Mouse (Mus musculus) cerebellum, adult 11-12 months (tissue): Measurements from ENCODE around the gene Siglece.

Experiments used
- DNase-seq: peaks from one replicate; pipeline ENCODE4 v3.0.0; 2022

Gene Siglece

GRCm38 (mm10) chr7:43625794-43626422 is 34.1 kb downstream of the Siglece start:
- no peak for DNase-seq

GRCm38 (mm10) chr7:43625065-43625464 is 34.9 kb downstream of the Siglece start:
- DNase-seq: no peak

GRCm38 (mm10) chr7:43623819-43624218 is 36.1 kb downstream of the Siglece start:
- DNase-seq: no peak

GRCm38 (mm10) chr7:43622927-43623326 is 37.0 kb downstream of the Siglece start:
- no peak for DNase-seq

GRCm38 (mm10) chr7:43613816-43614551 is 46.0 kb downstream of the Siglece start:
- no peak for DNase-seq

GRCm38 (mm10) chr7:43608316-43608824 is 51.6 kb downstream of the Siglece start:
- no peak for DNase-seq

- no peak for DNase-seq
Measured at GRCm38 (mm10) chr7:43607743-43608287, 52.1 kb downstream of the Siglece start.

- no peak for DNase-seq
Measured at GRCm38 (mm10) chr7:43606896-43607742, 52.8 kb downstream of the Siglece start, which contains the start of gene Zfp819. TSS of gene Zfp819 (plus strand) at chr7:43607169.

- DNase-seq: no peak
Measured at GRCm38 (mm10) chr7:43601884-43602283, 58.1 kb downstream of the Siglece start.
